Mouse (Mus musculus) Muller cell, postnatal 12 days (primary cell): Measurements from ENCODE around the gene Asl.

ENCODE experiments used
- DNase-seq: peaks from one replicate; pipeline ENCODE4 v3.0.0-alpha.2; 2015; ENCODE audit errors: inconsistent ontology term

Gene Asl

DNA sequence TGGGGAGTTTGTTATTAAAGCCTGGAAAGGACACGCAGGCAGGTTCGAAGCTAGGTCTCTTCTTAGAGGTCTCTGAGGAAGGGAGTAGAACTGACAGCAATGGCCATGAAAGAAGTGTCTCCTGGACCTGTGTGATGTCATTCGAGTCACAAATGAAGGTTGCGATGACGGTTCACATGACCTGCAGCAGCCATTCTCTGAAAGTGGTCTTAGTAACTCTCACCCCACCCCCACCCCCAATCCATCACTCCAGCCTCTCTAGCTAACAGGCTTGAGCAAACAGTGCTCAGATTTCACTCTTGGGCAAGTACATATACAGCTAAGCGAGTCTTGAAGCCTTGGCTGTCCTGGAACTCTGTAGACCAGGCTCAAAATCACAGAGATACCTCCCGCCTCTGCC lies 25.8 kb downstream of the Asl start:
- no peak for DNase-seq

DNA sequence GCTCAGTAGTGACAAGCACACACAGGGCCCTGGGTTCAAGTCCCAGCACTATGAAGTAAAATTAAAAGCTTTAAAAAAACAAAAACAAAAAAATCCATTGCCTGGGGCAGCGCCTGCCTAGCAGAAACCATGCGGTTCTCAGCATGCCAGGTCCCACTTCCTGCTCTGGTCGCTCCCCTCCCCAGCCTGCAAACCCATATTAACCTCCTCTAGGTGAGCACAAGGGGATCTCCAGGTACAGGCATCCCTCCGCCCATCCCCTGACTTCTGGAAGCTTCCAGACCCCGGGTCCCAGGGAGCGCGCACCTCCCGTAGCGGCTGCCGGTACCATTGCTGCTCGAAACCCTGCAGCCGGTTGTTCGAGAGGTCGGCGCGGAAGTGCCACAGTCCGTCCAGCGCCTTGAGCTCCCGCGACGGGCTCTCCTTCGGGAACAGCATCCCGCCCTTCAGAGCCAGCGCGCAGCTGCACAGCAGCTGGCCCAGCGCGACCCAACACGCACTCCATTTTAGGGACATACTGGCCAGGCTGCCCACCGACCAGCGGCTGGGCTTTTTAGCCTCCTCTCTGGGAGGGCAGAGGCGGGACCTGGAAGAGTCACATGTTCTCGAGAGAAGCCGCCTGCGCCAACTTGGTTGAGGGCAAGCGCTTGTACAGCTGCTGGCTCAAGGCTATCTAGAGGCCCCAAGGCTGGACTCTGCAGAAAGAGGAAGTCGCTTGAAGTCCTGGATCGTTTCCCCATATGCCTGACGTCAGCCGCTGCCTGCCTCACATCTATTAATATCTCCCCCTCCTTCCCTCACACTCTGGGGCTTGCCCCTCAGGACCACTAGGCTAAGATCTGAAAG lies 26.5 kb downstream of the Asl start, which contains the start of gene Gusb:
Gene Gusb (minus strand): TSS at position 749 of the 846 bp plus-strand sequence.
- peak; percentile 77 for DNase-seq

DNA sequence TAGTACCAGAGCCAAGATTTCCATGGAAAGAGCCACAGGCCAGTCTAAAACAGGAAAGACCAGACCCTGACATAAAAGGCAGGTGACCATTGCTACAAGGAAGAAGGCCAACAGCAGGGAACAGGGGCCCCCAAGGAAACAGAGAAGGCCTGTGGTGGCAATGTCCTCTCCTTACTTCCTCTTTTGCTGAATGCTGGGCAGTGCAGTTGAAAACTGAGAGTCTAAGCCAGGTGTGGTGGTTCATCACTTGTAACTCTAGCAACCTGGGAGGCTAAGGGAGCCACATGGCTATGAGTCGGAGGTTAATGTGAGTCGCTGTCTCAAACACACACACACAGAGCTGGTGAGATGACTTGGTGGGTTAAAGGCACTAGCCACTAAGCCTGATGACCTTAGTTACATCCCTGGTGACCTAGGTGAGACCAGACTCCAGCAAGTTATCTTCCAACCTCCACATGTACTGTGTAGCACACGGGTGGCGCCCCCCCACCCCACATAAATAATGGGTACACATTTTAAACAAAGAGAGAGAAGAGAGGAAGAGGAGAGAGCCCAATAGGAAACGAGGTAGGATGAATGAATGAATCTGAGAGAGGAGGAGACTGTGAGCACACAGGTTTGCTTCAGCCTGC lies 27.6 kb downstream of the Asl start:
- DNase-seq = no peak

DNA sequence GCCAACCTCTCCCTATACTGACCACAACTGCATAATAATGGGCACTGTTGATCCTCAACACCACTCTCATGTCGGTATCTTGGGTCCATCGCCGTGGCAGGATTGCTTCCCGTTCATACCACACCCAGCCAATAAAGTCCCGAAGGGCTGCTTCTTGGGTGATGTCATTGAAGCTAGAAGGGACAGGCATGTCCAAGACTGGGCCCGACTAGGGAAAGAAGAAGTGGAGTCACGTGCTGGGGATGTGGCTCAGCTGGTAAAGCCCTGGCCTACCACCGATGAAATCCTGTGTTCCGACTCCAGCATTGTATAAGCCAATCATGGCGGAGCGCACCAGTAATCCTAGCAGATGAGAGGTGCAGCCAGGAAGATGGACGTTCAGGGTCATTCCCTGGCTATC lies 28.3 kb downstream of the Asl start:
- no peak for DNase-seq

DNA sequence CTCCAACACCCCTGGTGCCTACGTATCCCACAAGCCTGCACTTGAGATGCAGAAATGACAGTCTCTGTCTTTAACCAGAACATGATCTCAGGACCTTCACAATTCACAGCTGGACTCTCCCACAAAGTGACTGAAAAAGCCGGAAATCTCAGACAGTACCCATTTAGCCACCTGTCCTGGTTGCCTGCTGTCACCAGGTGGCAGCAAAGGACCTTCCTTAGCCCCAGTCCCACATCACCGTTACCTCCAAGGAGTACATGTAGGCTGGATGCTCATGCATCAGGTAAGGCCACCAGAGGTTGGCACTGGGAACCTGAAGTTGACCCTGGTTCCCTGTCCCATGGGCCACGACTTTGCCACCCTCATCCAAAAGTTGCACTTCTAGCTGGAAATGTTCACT lies 29.9 kb downstream of the Asl start:
- DNase-seq = peak; percentile 34

DNA sequence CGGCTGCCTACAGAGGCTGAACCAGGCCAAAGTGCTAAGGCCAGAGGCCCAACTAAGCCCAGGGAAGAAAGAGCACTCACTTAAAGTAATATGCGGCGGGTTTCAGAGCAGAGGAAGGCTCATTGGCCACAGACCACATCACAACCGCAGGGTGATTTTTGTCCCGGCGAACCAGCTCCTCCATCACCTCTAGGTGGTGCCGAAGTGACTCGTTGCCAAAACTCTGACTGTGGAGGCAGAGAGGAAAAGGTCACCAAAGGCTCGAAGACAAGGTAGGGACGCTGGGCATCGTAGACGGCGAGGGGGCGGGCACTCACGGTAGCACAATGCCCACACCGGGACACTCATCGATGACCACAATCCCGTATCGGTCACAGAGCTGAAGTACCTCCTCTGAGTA lies 31.3 kb downstream of the Asl start:
- DNase-seq = no peak

DNA sequence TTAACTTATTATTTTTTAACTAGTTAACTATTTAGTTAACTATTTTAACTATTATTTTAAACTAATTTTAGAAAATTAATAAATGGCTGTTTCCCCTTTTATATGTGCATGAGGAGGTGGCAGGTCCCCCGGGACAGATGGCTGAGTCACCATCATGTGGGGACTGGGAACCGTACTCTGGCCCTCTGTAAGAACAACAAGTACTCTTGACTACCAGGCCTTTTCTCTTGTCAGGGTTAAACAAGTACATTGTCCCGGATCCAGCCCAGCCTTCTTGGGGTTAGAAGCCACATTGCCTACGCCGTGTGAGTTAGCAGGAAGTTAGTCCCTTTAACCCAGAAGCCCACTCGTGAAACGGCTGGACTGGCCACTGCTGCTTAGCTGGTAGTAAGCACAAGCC lies 34.1 kb downstream of the Asl start:
- no peak for DNase-seq

DNA sequence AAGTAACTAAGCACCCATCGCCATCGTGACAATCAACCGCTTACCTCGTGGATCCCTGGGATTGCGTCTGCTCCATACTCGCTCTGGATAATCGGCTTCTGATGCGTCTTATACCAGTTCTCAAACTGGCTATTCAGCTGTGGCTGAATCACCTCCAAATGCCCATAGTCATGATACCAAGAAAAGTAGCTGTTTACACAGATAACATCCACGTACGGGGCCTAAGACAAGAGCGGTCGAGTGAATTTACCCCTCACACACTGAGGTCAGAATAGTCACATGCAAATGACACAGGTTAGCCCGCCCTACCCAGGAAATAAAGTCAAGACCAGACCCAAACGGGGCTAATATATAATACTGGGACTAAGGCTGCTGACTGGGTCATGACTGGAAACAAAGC lies 35.7 kb downstream of the Asl start:
- no peak for DNase-seq

DNA sequence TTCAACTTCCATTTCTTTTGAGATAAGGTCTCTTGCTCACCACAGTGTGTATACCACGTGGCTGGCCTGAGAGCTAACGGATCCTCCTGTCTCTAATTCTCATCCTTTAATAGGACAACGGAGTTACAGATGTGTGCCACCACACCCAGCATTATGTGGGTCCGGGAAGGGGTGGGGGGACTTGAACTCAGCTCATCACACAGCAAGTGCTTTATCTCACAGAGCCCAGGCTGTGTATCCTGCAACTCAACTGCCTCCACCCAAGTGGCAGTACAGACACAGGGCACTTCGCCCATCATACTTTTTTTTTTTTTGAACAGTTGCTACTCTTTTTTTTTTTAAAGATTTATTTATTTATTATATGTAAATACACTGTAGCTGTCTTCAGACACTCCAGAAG lies 37.1 kb downstream of the Asl start:
- DNase-seq = no peak

DNA sequence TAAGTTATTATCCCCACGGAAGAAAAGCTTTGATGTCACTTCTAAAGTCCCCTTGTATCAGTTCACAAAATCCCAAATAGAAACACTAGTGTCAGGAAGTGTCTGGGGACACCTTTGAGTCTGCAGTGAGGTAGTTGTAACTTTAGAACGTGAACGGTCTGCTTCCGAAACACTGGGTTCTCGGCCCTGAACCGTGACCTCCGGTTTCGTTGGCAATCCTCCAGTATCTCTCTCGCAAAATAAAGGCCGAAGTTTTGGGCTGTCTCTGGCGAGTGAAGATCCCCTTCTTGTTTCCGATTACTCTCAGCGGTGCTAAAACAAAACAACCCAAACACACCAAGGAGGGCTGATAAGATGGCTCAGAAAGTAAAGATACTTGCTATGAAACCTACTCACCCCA lies 39.7 kb downstream of the Asl start:
- DNase-seq = no peak

DNA sequence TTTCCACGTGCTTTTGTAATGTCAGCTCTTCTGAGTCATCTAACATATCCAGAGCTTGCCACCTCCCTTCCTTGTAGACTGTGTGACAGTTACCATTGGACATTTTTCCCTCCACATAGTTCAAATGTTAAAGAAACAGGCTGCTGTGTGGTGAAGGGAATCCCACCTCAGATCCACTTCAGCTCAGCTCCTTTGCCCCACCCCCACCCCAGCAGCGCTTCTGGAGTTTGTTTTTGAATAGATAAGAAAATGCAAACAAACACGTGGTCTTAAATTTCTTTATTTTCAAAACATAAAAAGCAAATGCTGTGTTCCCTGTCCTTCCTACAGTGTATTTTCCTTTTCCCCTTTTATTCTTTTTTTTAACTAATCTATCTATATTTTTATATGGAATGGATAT lies 48.8 kb downstream of the Asl start:
- no peak for DNase-seq

DNA sequence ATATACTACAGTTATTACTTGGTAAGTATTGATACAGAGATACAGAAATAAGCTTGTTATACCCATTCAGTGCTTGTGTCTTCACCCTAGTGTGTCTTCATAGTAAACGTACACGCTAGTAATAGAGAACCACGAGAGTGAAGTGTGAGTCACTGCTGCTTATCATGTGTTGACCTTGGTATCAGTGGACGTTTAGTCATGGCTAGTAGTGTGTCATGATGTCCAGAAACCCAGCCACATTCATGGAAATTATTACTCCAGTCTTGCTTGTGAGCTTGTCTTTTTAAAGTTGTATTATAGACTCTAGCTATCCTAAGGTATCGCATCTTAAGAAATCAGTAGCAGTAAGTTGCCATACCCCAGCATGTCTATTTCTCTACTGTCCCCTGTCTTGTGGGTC lies 50.4 kb downstream of the Asl start:
- no peak for DNase-seq

DNA sequence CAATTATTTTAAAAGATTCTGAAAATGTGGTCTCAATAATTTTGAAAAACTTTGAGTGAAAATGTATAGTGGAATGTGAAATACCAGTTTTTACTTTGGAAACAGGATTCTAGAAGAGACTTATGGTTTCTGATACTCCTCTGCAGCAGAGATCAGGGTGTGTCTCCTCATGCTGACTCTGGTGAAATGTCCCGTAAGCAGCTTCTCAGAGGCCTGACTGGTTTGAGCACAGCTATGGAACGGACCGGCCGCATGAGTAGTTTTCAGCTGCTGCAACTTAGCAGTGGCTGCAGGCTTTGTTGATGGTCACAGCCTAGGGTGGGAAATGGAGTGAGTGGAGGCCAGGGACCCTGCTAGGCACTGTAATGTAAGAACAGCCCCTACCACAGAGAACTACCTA lies 51.3 kb downstream of the Asl start:
- DNase-seq = no peak

DNA sequence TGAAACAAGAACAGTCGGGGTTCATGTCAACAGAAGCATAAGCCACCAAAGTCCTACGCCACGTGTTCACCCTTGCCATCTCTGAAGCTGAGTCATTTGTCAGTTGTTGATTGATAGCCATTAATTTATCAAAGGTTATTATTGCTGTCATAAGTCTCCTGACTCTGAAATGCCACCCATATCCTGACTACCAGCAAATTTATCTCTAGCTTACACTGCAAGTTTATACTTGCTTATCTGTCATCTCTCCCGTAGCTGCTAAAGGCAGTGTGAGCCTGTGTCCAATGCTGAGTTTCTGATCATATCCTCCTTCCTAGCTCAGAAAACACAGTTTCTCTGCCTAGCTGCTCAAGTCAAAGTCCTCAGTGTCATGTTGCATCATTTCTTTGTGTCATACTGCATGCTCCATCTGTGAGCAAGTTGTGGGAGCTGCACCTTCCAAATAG lies 54.2 kb downstream of the Asl start:
- no peak for DNase-seq

DNA sequence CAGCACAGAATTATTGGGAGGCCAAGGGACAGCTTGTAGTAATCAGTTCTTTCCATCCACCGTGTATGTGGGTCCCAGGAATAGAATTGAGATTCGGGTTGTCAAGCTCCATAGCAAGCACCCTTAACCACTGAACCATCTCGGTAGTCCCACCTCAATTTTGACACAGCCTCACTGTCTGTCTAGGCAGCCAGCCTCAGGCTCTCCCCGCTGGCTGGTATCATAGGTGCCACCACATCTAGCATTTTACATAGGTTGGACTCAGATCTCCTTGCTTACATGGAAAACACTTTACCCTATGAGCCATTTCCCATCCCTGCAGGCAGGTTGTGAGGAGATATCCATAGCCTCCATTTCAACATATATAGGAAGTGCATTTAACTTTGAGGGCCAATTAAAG lies 54.7 kb downstream of the Asl start:
- no peak for DNase-seq

DNA sequence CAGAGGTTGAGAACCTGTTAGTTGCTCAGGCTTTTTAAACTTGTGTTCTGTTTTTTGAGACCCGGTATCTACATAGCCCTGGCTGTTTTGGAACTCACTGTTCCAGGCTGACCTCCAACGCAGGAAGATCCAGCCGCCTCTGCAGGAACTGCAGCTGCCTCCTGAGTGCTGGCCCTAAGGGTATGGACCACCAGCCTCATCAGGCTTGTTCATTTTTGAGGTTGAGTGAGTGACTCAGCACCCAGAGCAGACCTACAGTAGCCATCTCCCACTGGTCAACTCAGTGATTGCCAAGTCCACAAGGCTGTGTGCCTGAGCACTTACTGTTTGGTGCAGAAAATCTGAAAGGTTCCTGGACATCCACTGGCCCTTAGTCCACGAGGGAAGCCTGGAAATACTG lies 57.6 kb downstream of the Asl start:
- DNase-seq = peak; percentile 20

DNA sequence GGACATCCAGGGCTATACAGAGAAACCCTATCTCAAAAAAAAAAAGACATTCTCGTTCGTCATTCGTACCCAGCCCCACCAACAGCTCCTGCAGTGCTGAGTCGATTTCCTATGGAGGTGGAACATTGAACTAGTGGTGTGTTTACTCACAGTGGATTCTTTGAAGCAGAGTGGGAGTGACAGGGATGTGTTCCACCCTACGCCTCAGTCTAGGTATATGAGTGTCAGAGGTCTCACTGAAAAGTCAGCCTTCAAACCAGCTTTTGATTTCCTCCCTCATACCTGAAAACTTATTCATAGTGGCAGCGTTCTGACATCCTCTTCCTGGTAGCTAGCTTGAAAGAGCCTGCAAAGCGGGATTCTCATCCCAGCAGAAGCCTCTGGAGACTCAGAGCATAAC lies 60.6 kb downstream of the Asl start:
- DNase-seq = no peak

DNA sequence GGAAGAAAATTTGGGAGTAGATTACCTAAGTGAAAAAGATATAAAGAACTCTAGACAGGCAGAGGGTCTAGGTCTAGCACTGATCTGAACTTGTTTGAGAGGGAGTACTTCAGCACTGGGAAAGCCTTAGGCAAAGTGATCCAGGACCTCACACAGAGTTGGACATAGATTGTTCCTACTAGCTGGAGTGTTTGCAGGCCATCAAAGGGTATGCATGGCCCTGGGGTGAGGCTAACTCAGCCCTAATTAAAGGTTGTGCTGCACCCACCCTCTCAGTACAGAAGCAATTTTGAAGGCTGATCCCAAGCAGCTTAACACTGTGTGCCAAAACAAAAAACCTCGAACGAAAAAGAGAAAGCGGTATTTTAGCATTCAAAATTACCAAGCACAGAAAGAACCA lies 62.6 kb downstream of the Asl start:
- DNase-seq = no peak

DNA sequence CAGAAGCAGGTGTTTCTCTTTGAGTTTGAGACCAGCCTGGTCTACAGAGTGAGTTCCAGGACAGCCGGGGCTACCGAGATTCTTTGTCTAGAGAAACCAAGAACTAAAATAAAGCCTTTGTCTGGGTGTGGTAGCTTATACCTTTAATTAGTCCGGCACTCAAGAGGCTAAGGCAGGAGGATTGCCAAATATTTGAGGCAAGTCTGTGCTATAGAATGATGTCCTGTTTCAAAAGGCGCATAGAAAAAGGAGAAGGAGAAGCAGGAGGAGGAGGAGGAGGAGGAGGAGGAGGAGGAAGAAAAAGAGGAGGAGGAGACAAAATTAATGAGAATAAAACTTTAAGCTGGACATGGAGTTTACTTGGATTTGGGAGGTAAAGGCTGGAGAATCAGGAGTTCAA lies 65.8 kb downstream of the Asl start:
- no peak for DNase-seq
